Mouse (Mus musculus) lung, postnatal 25 days (tissue): ENCODE data around the gene Tfap4.

Experiments
- DNase-seq: peaks from one replicate; pipeline ENCODE4 v3.0.0; 2022; ENCODE audit warnings: low spot score

Gene Tfap4

GRCm38 (mm10) chr16:4520673-4521072 lies 39.0 kb downstream of the Tfap4 start:
- no peak for DNase-seq

- DNase-seq, result no peak
Measured at GRCm38 (mm10) chr16:4519825-4520224, 39.8 kb downstream of the Tfap4 start.

DNA sequence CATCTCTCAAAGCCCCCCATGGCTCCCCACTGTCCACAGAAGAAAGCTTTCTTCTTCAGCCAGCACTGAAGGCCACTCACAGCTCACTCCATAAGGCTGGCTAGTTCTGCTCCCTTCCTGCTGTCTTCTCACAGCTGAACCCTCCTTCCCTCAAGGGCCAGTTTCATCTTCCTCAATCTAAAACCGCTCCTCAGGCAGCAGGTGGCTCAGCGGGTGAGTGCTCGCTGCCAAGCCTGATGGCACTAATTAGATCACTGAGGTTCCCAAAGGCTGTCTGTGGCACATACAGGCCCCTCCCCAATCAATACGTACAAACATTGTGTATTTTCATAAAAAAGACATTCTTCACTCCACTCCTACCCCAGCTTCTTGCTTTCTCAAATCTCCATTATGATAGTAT lies 40.5 kb downstream of the Tfap4 start:
- no peak for DNase-seq

DNA sequence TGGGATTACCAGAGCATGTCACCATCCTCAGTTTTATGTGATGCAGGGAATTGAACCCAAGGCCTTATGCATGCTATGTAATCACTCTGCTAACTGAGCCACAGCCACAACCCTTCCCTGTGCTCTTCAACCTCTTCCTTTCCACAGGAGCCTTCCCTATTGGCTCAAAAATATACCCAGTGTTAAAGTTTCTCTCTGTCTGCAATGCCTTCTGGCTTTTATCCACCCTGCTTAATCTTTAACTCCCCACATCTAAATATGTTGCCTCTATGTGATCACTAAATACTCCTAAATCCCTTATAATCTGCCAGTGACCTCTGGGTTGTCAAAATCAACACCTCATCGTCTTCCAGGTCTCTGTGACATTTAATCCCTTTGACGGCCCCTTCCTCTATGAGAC lies 41.7 kb downstream of the Tfap4 start:
- DNase-seq, result no peak

GRCm38 (mm10) chr16:4514383-4514782 lies 45.3 kb downstream of the Tfap4 start:
- DNase-seq, result no peak

GRCm38 (mm10) chr16:4512661-4513438 lies 46.8 kb downstream of the Tfap4 start:
- peak; percentile 36 for DNase-seq

GRCm38 (mm10) chr16:4511371-4511770 lies 48.3 kb downstream of the Tfap4 start:
- DNase-seq, result no peak

DNA sequence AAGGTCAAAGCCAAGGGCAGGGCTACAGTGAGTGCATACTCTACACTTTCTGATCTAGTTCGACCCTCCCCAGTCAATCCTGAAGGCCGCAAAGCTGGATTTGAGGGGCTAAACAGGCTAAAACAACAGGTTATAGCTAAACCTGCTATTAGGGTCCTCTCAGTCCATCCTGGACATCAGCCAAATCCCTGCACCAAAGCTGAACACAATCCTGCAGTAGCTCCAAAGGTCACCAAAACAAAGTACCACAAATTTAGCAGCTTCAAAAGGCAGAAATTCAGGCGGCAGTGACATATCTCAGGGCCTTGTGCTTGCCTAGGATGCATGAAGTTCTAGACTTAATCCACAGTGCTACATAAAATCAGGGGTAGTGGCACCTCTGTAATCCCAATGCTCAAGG lies 53.5 kb downstream of the Tfap4 start:
- no peak for DNase-seq

- DNase-seq, result no peak
Measured at GRCm38 (mm10) chr16:4503495-4503894, 56.2 kb downstream of the Tfap4 start.

GRCm38 (mm10) chr16:4502568-4502967 lies 57.1 kb downstream of the Tfap4 start:
- no peak for DNase-seq

- DNase-seq, result no peak
Measured at GRCm38 (mm10) chr16:4501703-4502102, 58.0 kb downstream of the Tfap4 start.

- DNase-seq, result no peak
Measured at GRCm38 (mm10) chr16:4500598-4501385, 58.9 kb downstream of the Tfap4 start.

DNA sequence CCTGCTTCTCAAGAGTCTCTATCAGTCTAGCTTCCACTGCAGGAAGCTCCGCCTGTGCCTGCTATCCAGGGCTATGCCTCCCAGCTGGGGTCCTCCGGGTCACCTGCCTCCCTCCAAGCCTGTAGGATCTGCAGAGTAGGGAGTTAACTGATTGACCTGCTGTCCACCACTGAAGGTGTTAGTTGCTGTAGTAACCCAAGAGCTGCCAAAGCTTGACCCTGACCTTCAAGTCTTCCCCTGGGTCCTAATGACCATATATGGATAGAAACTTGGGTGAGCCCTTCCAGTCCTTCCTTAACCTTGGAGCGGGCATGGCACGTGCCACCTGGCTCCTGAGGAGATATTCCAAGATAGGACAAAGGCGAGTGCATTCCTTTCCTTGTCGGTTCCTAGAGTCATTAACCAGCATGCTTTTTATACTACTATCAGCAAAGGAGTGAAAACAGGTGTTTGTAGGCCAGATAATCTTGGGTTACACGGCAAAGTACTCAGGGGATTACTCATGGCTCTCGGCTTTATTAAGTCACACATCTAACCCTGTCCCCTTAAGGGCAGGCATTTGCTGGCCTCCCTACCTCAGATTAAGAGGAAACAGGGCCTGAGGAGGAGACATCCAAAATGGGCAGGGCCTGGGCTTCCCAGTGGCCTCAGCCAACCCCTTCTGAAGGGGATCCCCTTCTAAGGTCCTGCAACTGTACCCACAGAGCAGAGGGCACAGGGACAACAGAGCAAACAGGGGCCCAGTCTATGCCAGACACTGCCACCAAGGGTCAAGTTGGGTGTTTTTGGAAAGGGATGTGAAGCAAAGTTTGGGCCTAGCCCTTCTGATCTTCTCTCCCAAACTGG lies 61.7 kb downstream of the Tfap4 start:
- DNase-seq, result no peak

- no peak for DNase-seq
Measured at GRCm38 (mm10) chr16:4496470-4496869, 63.2 kb downstream of the Tfap4 start.

DNA sequence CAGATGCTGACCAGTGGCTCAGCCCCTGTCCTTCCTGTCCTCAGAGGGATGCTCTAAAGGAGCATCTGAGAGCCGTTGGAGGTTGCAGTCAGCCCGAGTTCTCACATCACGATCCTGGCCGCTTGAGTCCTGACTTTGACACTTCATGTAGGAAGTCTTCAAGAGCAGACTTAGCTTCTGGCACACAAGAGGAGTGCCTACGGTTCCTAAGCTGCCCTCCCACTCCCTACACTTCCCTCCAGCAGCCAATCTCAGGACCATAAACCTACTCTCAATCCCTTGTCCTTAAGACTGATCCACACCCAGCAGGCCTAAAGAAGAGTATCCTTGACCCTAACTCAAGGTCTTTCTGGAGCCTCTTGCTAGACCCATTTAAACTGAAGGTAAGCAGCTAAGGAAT lies 63.8 kb downstream of the Tfap4 start:
- DNase-seq, result peak; percentile 83
